Mouse (Mus musculus) bone marrow macrophage, adult 2 months (primary cell): ENCODE data around the gene Smpdl3b.

Source experiments
- CTCF ChIP-seq: IDR thresholded peaks from 2 replicates; pipeline ENCODE4 v1.5.1; 2012; ENCODE audit warnings: low read depth, mild to moderate bottlenecking, low read length, moderate library complexity
- POLR2A ChIP-seq: IDR thresholded peaks from 2 replicates; pipeline ENCODE4 v1.6.1; 2012; ENCODE audit warnings: mild to moderate bottlenecking, low read depth, low read length, borderline replicate concordance

DNA sequence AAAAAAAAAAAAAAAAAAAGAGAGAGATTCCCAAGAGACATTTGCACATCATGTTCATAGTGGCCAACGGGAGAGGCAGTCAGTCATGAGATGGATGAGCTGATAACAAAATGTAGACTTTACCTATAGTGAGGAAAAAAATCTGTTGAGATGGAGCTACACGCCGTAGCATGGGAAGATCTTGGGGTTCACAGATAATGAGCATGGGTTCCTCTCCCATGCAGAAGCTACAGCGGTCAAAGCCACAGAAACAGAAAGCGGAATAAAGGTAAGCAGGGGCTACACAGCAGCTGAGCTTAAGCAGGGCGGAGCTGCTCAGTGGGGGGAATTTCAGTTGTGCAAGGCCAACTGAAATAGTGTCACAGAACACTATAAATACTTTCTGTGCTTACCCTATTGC is 47.3 kb upstream of the Smpdl3b start:
- TF ChIP-seq CTCF (no peak), POLR2A (no peak)
